Mouse (Mus musculus) layer of hippocampus, adult 8-10 months (tissue): ENCODE results near the gene Dgat2. TPM values are rescaled to one million over a fixed set of nuclear protein-coding genes. Genes with fewer than 3 reads are reported as not detected.

Source experiments
- total RNA-seq, 4 experiments: library from RNA; stranded (reverse); gene quantifications; 2 replicates each; pipeline ENCODE4 v1.2.4; 2022

The Dgat2 gene
- total RNA-seq, 4 experiments from 2014 or later: 80.9 to 89.3 (median 85.5) TPM

Other genes starting within 250 kb of the Dgat2 start
- gene Uvrag, start 41.6 kb downstream of the Dgat2 start, total RNA-seq: 10 to 100 TPM; 41.6 to 54.7 (median 52.8) TPM
- gene Mogat2, start 55.9 kb upstream of the Dgat2 start, total RNA-seq: not detected
- gene Map6, start 84.7 kb upstream of the Dgat2 start, total RNA-seq: 100 to 1,000 TPM; 101 to 108 (median 106) TPM
- 10 to 100 TPM; 16.8 to 24.1 (median 21.3) TPM for gene Serpinh1, start 170.5 kb upstream of the Dgat2 start, total RNA-seq
- gene Gdpd5, start 198.7 kb upstream of the Dgat2 start, total RNA-seq: 10 to 100 TPM; 17.4 to 32.6 (median 21.4) TPM